Mouse (Mus musculus): ENCODE data around the gene Pacsin3. TPM values are rescaled to one million over a fixed set of nuclear protein-coding genes. Genes with fewer than 3 reads are reported as not detected.

The Pacsin3 gene
- 10 to 100 TPM; 46.8 TPM for total RNA-seq (2021)
- long read RNA-seq, experiment 1, transcript Pacsin3-201 (11 exons, 1,862 nt): major isoform, 8 of 63 reads
- long read RNA-seq, experiment 1, partial matches to known transcripts: 7 of 63 reads
- long read RNA-seq, experiment 1, other reads (novel, unspliced or antisense): 44 of 63 reads
- long read RNA-seq, experiment 2, transcript Pacsin3-201 (11 exons, 1,862 nt): major isoform, 9 of 52 reads
- long read RNA-seq, experiment 2, transcript Pacsin3-202 (10 exons, 1,867 nt): major isoform, 9 of 52 reads
- long read RNA-seq, experiment 2, partial matches to known transcripts: 6 of 52 reads
- long read RNA-seq, experiment 2, other reads (novel, unspliced or antisense): 28 of 52 reads

- intact Hi-C loops (cut with DNase I): no loop called here
Measured at GRCm38 (mm10) chr2:91255661-91256150, at the start of gene Pacsin3. Gene Pacsin3 (plus strand): TSS chr2:91255954.

DNA sequence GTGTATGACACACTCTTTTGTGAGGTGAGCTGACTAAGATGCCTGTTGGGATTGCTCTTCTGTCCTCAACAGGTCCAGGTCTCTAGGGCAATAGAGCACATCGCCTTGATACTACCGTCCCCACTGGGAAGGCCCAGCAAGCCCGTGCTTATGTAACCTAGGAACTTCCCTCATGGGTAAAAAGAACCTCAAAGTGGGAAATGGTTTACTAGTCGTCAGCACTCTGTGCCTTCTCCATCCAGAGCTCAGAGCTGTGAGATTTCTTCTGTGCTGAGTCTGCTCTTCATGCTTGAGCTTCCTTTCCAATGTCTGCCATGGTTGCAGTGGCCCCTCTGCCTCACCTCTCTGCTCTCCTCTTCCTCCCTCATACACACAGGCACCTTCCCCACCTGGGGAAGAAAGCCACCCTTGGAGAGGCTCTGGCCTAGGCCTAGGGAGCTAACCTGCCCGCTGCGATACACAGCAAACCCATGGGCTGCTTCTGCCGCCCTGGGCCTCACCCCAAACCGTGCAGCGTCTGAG is 49.4 kb upstream of the Pacsin3 start:
- intact Hi-C loops (cut with DNase I): no loop called here

More at GRCm38 (mm10) chr2:91255661-91256150, at the start of gene Pacsin3:
- peak; percentile 71 to 85 for DNase-seq (ENCODE audit: low spot score in 2 of 2)

GRCm38 (mm10) chr2:91213311-91213710 is 42.4 kb upstream of the Pacsin3 start:
- intact Hi-C loops (cut with DNase I): loop anchor here (5.0 kb wide), 1 partner anchor 36 kb away; no protein-coding TSS in a partner anchor
- DNase-seq (ENCODE audit: low spot score in 2 of 2): no peak

More for the DNA sequence above, 49.4 kb upstream of the Pacsin3 start:
- DNase-seq (ENCODE audit: low spot score in 2 of 2): no peak

- DNase-seq (ENCODE audit: low spot score in 2 of 2): peak in 1 of 2 experiments; percentile 26
- intact Hi-C loops (cut with DNase I): no loop called here
Measured at GRCm38 (mm10) chr2:91217032-91217431, 38.7 kb upstream of the Pacsin3 start.

GRCm38 (mm10) chr2:91220501-91220900 is 35.3 kb upstream of the Pacsin3 start:
- DNase-seq (ENCODE audit: low spot score in 2 of 2): no peak
- intact Hi-C loops (cut with DNase I): no loop called here

- intact Hi-C loops (cut with DNase I): no loop called here
- no peak for DNase-seq (ENCODE audit: low spot score in 2 of 2)
Measured at GRCm38 (mm10) chr2:91223614-91224013, 32.1 kb upstream of the Pacsin3 start.

DNA sequence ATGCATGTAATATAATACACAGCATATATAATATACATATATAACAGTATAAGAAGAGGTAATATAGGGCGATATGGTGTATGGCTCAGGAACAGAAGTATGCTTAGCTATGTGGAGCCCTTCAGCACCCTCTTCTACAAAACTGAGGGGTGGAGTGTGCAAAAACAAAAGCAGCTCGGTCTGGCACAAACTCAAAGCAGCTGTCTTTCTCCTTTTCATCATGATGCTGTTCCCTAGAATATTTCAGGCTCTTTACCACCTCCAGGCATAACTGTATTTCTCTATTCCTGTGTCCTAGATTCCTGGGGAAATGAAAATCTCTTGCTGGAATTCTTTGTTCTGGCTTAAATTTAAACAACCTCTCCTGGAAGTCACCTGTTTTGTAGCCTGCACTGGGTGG is 26.0 kb upstream of the Pacsin3 start:
- intact Hi-C loops (cut with DNase I): loop anchor here (10.0 kb wide), 1 partner anchor 115 kb away; the partner anchor contains the start of gene Mybpc3
- DNase-seq (ENCODE audit: low spot score in 2 of 2): peak; percentile 52 to 75

- peak; percentile 90 to 91 for DNase-seq (ENCODE audit: low spot score in 2 of 2)
- intact Hi-C loops (cut with DNase I): loop anchor here (10.0 kb wide), 1 partner anchor 122 kb away; the partner anchor contains the start of gene Mybpc3
Measured at GRCm38 (mm10) chr2:91236601-91237510, 18.9 kb upstream of the Pacsin3 start, which contains the start of gene Ddb2. Gene Ddb2 (minus strand): TSS chr2:91236982.

DNA sequence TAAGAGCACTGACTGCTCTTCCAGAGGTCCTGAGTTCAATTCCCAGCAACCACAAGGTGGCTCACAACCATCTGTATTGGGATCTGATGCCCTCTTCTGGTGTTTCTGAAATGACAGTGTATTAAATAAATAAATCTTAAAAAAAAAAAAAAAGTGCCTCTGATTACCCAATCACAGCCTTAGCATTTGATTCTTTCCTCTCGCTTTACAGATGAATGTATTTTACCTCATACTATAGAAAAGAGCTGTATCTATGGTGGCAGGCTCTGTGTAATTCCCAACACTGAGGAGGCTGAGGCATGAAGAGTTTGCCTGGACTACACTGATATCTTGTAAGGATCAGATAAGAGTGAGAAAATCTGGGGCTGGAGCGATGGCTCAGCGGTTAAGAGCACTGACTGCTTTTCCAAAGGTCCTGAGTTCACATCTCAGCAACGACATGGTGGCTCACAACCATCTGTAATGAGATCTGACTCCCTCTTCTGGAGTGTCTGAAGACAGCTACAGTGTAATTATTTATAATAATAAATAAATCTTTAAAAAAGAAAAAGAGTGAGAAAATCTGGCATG is 18.2 kb upstream of the Pacsin3 start:
- peak in 1 of 2 experiments; percentile 31 for DNase-seq (ENCODE audit: low spot score in 2 of 2)
- intact Hi-C loops (cut with DNase I): loop anchor here (10.0 kb wide), 1 partner anchor 123 kb away; the partner anchor contains the start of gene Mybpc3

DNA sequence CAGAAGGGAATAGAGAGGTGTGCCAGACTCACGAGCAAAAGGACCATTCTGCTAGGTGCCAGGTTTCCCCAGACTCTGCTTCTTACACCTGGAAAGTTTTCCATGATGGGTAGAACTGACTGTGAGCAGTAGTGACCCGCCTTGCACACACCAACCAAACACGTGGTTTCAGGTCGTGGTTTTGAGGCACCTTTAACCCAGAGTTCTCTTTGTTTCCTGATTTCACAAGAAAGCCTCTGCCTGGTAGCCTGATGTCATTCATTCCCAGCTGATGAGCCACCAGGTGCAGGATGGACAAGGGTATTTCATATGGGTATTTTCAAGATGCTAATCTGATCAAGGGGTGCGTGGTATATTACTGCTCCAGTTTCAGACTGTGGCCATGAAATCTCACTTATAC is 13.2 kb upstream of the Pacsin3 start:
- DNase-seq (ENCODE audit: low spot score in 2 of 2): no peak
- intact Hi-C loops (cut with DNase I): no loop called here

DNA sequence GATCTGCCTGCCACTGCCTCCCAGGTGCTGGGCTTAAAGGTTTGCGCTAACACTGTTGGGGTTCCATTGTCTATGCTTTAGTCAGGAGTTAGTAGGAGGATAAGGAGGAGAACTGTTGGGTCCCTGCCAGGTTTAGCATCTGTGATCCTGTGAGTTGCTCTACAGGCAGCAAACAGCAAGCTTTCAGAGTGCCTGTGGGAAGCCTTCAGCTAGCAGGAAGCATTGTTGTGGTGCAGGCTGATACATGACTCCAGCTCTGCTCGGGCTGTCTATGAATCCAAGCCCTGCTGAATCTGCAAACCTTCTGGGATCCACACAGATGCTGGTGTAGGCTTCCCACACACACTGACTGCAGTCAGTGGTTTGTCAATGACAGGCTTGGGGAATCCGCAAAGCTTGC is 12.3 kb upstream of the Pacsin3 start:
- intact Hi-C loops (cut with DNase I): no loop called here

DNA sequence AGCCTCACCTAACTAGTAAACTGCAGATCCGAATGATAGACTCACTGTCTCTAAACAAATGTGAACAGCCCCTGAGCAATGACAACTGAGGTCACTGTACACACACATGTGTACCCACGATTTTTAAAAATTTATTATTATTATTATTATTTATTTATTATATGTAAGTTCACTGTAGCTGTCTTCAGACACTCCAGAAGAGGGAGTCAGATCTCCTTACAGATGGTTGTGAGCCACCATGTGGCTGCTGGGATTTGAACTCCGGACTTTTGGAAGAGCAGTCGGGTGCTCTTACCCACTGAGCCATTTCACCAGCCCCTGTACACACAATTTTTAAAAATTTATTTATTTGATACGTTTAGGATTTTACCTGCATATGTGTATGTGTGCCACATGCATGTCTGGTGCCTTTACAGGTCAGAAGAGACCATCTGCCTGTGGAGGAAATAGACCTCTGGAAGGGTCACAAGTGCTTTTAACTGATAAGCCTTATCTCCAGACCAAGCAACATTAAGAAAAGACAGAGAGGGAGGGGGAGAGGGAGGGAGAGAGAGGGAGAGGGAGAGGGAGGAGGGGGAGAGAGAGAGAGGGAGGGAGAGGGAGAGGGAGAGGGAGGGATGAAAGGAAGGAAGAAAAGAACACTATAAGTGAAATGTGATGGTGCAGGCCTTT is 11.1 kb upstream of the Pacsin3 start:
- intact Hi-C loops (cut with DNase I): no loop called here
- DNase-seq (ENCODE audit: low spot score in 2 of 2): no peak

More for the DNA sequence above, 12.3 kb upstream of the Pacsin3 start:
- DNase-seq (ENCODE audit: low spot score in 2 of 2): peak; percentile 65 to 69

DNA sequence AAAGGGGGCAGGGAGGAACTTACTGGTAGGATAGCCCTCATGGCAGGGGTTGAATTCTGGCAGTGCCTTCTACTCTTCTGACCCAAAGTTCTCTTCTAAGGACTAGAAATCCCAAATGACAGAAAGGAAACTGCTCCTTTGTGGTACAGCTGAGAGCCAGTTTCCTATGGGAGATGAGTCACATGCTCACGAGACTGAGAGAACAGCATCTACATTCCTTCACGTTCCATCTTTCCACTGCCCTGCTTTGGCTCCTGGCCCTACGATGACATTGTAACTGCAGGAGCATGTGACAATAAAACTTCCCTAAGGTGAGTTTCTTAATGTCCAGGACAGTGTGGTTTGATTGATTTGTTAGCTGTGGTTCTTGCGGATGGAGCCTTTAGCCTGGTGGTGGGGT is 7.4 kb upstream of the Pacsin3 start:
- intact Hi-C loops (cut with DNase I): no loop called here
- DNase-seq (ENCODE audit: low spot score in 2 of 2): no peak

- intact Hi-C loops (cut with DNase I): no loop called here
- DNase-seq (ENCODE audit: low spot score in 2 of 2): no peak
Measured at GRCm38 (mm10) chr2:91252001-91252400, 3.8 kb upstream of the Pacsin3 start.

- DNase-seq (ENCODE audit: low spot score in 2 of 2): no peak
- intact Hi-C loops (cut with DNase I): no loop called here
Measured at GRCm38 (mm10) chr2:91252512-91252911, 3.2 kb upstream of the Pacsin3 start.

DNA sequence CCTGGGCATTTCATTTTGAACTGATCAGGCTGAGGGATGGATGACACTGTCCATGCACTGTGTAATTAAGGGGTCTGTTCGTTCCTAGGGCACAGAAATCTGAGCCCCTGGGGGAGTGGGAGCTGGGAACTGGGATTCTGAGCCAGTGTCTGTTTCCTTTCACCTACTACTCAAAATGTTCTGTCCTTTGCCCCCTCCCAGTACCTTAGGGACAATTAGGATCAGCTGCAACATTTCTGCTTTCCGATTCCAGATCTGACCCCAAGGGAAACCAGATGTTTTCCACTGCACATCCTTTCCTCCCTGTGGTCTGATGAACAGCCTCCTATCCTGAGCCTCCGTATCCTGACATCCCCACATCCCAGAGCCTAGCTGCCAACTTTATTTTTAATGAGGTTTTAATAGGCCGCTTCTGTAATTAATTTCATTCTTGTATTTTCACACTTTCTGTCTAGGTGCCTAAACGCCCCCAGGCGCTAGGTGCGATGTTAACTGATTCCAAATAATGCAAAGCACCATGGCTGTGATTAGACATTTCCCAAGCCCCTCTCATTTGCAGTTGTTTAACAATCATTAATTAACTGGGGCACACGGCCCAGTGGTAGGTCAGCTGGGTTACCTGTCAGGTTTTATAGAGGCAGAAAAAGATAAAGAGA is 901 bp upstream of the Pacsin3 start:
- no peak for DNase-seq (ENCODE audit: low spot score in 2 of 2)
- intact Hi-C loops (cut with DNase I): no loop called here

DNA sequence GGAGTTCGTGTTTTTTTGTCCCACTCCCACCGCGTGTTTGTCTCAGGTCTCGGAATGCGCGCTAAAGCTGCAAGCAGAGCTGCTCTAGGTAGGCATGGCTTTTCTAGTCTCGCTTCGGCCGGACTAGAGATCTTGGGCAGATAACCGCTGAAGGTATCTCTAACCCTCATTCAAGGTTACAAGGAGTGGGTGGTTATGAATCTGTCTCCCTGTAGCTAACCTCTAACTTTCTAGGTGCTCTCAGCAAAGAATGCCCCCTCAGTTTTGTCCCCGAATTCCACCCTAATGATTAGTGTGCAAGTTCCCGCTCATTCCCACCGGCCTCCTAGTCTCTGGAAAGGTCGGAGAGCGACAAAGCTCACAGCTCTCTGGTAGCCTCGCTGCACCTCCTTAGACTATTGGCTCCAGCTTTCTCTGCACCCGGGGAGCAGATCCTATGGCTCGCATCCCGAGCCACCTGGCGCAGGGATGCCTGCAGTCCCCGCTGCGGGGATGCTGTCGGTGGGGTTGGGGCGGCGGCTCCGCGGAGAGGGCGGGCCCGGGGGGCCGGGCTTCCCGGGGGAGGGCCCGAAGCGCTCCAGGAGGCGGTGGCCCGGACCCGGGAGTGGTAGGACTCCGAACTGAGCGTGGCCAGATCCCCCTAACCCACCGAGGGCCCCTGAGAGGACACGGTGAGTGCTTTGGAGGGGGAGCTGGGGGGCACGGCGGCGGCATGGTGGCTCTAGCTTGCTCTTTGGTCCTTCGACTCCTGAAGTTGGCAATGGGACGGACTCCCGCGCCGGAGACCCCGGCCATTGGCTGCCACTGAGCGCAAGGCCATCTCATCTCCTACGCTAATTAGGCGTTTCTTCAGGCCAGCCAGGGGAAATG is 737 bp downstream of the Pacsin3 start:
- DNase-seq (ENCODE audit: low spot score in 2 of 2): peak in 1 of 2 experiments; percentile 63
- intact Hi-C loops (cut with DNase I): no loop called here

Measured in left cerebral cortex, postnatal 14 days (tissue).